Mouse (Mus musculus) heart, postnatal 0 days (tissue): ENCODE measurements at regions not wholly inside any gene's neighbourhood (a gene's known extent, or its start where the extent isn't known, plus 50 kb on each side); places are given as distances from the start of the nearest gene placed in this dataset.

Experiments used
- ATAC-seq: fragments of 200-750 bp; cut with Nextera tagmentation; 2 replicates; pipeline ENCODE4 v1.8.0; 2017; ENCODE audit warnings: low read depth, moderate number of reproducible peaks, moderate library complexity; ENCODE audit not compliant: insufficient read depth
- DNase-seq: peaks from one replicate; pipeline ENCODE4 v3.0.0-alpha.2; 2016; ENCODE audit warnings: low spot score
- H3K27ac ChIP-seq: fragments of 300-500 bp; sonication (generic); 2 replicates; pipeline ENCODE4 v1.5.1; 2014; ENCODE audit warnings: low read depth, mild to moderate bottlenecking
- H3K27me3 ChIP-seq: fragments of 300-500 bp; sonication (generic); 2 replicates; pipeline ENCODE4 v1.6.1; 2014; ENCODE audit warnings: low read length, mixed read lengths; ENCODE audit not compliant: control insufficient read depth, insufficient read depth
- H3K36me3 ChIP-seq: fragments of 300-500 bp; sonication (generic); replicated peaks from 2 replicates; pipeline ENCODE4 v1.6.1; 2014; ENCODE audit warnings: low read length, mixed read lengths; ENCODE audit not compliant: control insufficient read depth, insufficient read depth
- H3K4me1 ChIP-seq: fragments of 300-500 bp; sonication (generic); 2 replicates; pipeline ENCODE4 v1.6.1; 2014; ENCODE audit warnings: antibody characterized with exemption; ENCODE audit not compliant: control insufficient read depth, insufficient read depth
- H3K4me2 ChIP-seq: fragments of 300-500 bp; sonication (generic); 2 replicates; pipeline ENCODE4 v1.6.1; 2014; ENCODE audit warnings: low read depth, mild to moderate bottlenecking, low read length, moderate library complexity
- H3K4me3 ChIP-seq: fragments of 300-500 bp; sonication (generic); 2 replicates; pipeline ENCODE4 v1.5.1; 2014; ENCODE audit warnings: low read depth, low read length
- H3K9ac ChIP-seq: fragments of 300-500 bp; sonication (generic); replicated peaks from 2 replicates; pipeline ENCODE4 v1.6.1; 2014; ENCODE audit warnings: low read depth, low read length, mixed read lengths
- H3K9me3 ChIP-seq: fragments of 300-500 bp; sonication (generic); replicated peaks from 2 replicates; pipeline ENCODE4 v1.6.1; 2016; ENCODE audit warnings: low read length; ENCODE audit not compliant: control insufficient read depth
- CTCF ChIP-seq: IDR thresholded peaks from 2 replicates; pipeline ENCODE4 v1.5.1; 2016; ENCODE audit warnings: antibody characterized with exemption, control low read depth, low read depth
- EP300 ChIP-seq: IDR thresholded peaks from 2 replicates; pipeline ENCODE4 v1.6.1; 2016; ENCODE audit warnings: antibody characterized with exemption, low read depth
- WGBS: fragments of 180-500 bp; shearing (Covaris S2); extraction: QIAGEN DNeasy Blood & Tissue Kit; methylation state at CpG from one replicate; pipeline ENCODE4 v1.1.7; 2014; 5-methylcytosine and 5-hydroxymethylcytosine counted together

- Histone ChIP-seq H3K27me3 (no peaks in the 10 kb centered on the region), H3K9me3 (no peaks in the 10 kb centered on the region), H3K27ac (no peak overlapping the region), H3K9ac (no peak overlapping the region), H3K4me1 (no peaks in the 10 kb centered on the region), H3K4me2 (no peak overlapping the region), H3K36me3 (no peaks in the 10 kb centered on the region), H3K4me3 (no peak overlapping the region)
- TF ChIP-seq EP300 (no peak), CTCF (no peak)
- 72% methylated on average over 2 of the region's 2 CpGs for WGBS
- DNase-seq = no peak
- no peak for ATAC-seq
Observed at GRCm38 (mm10) chr11:89867575-89867974, 90.1 kb upstream of the Ankfn1 start.

- no peak overlapping the region for H3K27ac ChIP-seq
- no peaks in the 10 kb centered on the region for H3K9me3 ChIP-seq
- ATAC-seq = no peak
- no peak overlapping the region for H3K4me2 ChIP-seq
- H3K4me1 ChIP-seq = no peaks in the 10 kb centered on the region
- 62% methylated on average over 9 of the region's 9 CpGs for WGBS
- no peaks in the 10 kb centered on the region for H3K36me3 ChIP-seq
- no peak overlapping the region for H3K4me3 ChIP-seq
- no peaks in the 10 kb centered on the region for H3K27me3 ChIP-seq
- TF ChIP-seq CTCF (no peak), EP300 (no peak)
- no peak for DNase-seq
- H3K9ac ChIP-seq = no peak overlapping the region
Observed at GRCm38 (mm10) chr11:89856184-89856769, 78.8 kb upstream of the Ankfn1 start.

- Histone ChIP-seq H3K27me3 (no peaks in the 10 kb centered on the region), H3K4me1 (no peaks in the 10 kb centered on the region), H3K27ac (no peak overlapping the region), H3K36me3 (no peaks in the 10 kb centered on the region), H3K9ac (no peak overlapping the region), H3K4me3 (no peak overlapping the region), H3K4me2 (no peak overlapping the region), H3K9me3 (no peaks in the 10 kb centered on the region)
- DNase-seq (no peak), ATAC-seq (no peak)
- no peak for TF ChIP-seq CTCF
- TF ChIP-seq EP300 = no peak
Observed at GRCm38 (mm10) chr11:89841853-89842252, 64.4 kb upstream of the Ankfn1 start.

GRCm38 (mm10) chr11:89839671-89840327 is 62.3 kb upstream of the Ankfn1 start:
- Histone ChIP-seq H3K27me3 (no peaks in the 10 kb centered on the region), H3K4me2 (no peak overlapping the region), H3K4me1 (no peaks in the 10 kb centered on the region), H3K9me3 (no peaks in the 10 kb centered on the region), H3K27ac (no peak overlapping the region), H3K9ac (no peak overlapping the region), H3K36me3 (no peaks in the 10 kb centered on the region), H3K4me3 (no peak overlapping the region)
- TF ChIP-seq CTCF (no peak), EP300 (no peak)
- ATAC-seq = no peak
- WGBS = 27% methylated on average over 6 of the region's 6 CpGs
- DNase-seq = peak; percentile 8

- Histone ChIP-seq H3K9me3 (no peaks in the 10 kb centered on the region), H3K36me3 (no peaks in the 10 kb centered on the region), H3K27me3 (no peaks in the 10 kb centered on the region), H3K4me1 (no peaks in the 10 kb centered on the region), H3K27ac (no peak overlapping the region), H3K4me3 (no peak overlapping the region), H3K4me2 (no peak overlapping the region), H3K9ac (no peak overlapping the region)
- ATAC-seq (no peak), DNase-seq (no peak)
- TF ChIP-seq EP300 (no peak), CTCF (peak; percentile 11; the same call in 1 of the 2 replicates)
- WGBS = 96% methylated on average over 1 of the region's 1 CpGs
Observed at GRCm38 (mm10) chr11:89837995-89838394, 60.5 kb upstream of the Ankfn1 start.

- Histone ChIP-seq H3K4me3 (no peak overlapping the region), H3K36me3 (no peaks in the 10 kb centered on the region), H3K4me2 (no peak overlapping the region), H3K9ac (no peak overlapping the region), H3K27ac (no peak overlapping the region), H3K4me1 (no peaks in the 10 kb centered on the region), H3K9me3 (no peaks in the 10 kb centered on the region), H3K27me3 (no peaks in the 10 kb centered on the region)
- ATAC-seq (no peak), DNase-seq (no peak)
- WGBS = 72% methylated on average over 4 of the region's 4 CpGs
- no peak for TF ChIP-seq CTCF
- TF ChIP-seq EP300 = no peak
Observed at GRCm38 (mm10) chr11:89836897-89837296, 59.4 kb upstream of the Ankfn1 start.
